Mouse (Mus musculus): ENCODE results near the gene Cacna2d3. TPM values are rescaled to one million over a fixed set of nuclear protein-coding genes. Genes with fewer than 3 reads are reported as not detected.

Gene Cacna2d3
- total and polyA plus RNA-seq, 3 experiments: not detected

DNA sequence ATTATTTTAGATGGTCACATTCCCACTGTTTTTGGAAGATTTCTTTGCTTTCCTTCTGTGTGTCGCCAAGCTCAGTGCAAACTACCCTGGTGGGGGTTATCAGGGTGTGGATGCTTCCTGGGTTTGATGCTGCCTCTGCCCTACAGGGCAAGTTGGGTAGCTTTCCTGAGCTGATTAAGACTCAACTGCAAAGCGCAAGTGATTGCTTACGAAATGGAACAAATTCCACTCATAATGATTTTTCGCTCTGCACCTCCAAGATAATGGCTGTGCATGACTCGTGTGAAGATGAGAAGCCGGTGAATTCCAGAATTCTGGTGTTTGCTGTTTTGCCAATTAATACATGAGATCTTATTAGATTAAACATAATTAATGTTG, 557.0 kb downstream of the Cacna2d3 start:
- Histone ChIP-seq H3K79me2 (ENCODE audit: control insufficient read depth, insufficient read depth, low read length, poor library complexity) (no peaks in the 10 kb centered on the region), H3K4me3 (ENCODE audit: control insufficient read depth in 1 of 2, insufficient read depth in 1 of 2, low read depth in 2 of 2, low read length in 2 of 2) (no peak overlapping the region), H3K9me3 (replicated peaks; ENCODE audit: insufficient read depth, low read length) (no peaks in the 10 kb centered on the region), H3K27me3 (ENCODE audit: control insufficient read depth in 1 of 2, insufficient read depth in 2 of 2, low read length in 2 of 2) (no peaks in the 10 kb centered on the region), H3K4me1 (ENCODE audit: control insufficient read depth in 1 of 2, insufficient read depth in 2 of 2, low read length in 2 of 2) (no peaks in the 10 kb centered on the region), H3K27ac (ENCODE audit: control insufficient read depth, low read depth, low read length) (no peak overlapping the region), H3K9ac (ENCODE audit: control insufficient read depth, low read depth, low read length, poor library complexity, severe bottlenecking) (no peak overlapping the region), H3K36me3 (ENCODE audit: control insufficient read depth in 1 of 2, insufficient read depth in 2 of 2, low read length in 2 of 2) (no peaks in the 10 kb centered on the region)
- no peak for DNase-seq (ENCODE audit: low read depth, low spot score)
- TF ChIP-seq USF1 (IDR thresholded peaks at IDR 0.05; ENCODE audit: low read depth, low read length): no peak
- TF ChIP-seq NRF1 (IDR thresholded peaks at IDR 0.05; ENCODE audit: insufficient read depth, low read depth, low read length, poor library complexity, severe bottlenecking): no peak
- no peak for TF ChIP-seq MEF2A (IDR thresholded peaks at IDR 0.05; ENCODE audit: extremely low read depth, insufficient replicate concordance, low read depth, low read length, poor library complexity, severe bottlenecking)
- no peak for TF ChIP-seq NELFE (IDR thresholded peaks at IDR 0.05; ENCODE audit: low read depth, low read length)
- TF ChIP-seq MYC (IDR thresholded peaks at IDR 0.05; ENCODE audit: low read depth, low read length): no peak
- no peak for TF ChIP-seq MAX (IDR thresholded peaks at IDR 0.05; ENCODE audit: low read length)
- TF ChIP-seq POLR2AphosphoS2 (IDR thresholded peaks at IDR 0.05; ENCODE audit: low read length): no peak
- no peak for TF ChIP-seq ZNF384 (IDR thresholded peaks at IDR 0.05; ENCODE audit: low read depth, low read length)
- TF ChIP-seq BHLHE40 (IDR thresholded peaks at IDR 0.05; ENCODE audit: borderline replicate concordance, low read depth, low read length): no peak
- no peak for TF ChIP-seq UBTF (IDR thresholded peaks at IDR 0.05; ENCODE audit: borderline replicate concordance, insufficient read depth, low read depth, low read length)
- TF ChIP-seq MXI1 (IDR thresholded peaks at IDR 0.05; ENCODE audit: low read depth, low read length): no peak
- no peak for TF ChIP-seq CHD2 (IDR thresholded peaks at IDR 0.05; ENCODE audit: low read length)
- TF ChIP-seq ZMIZ1 (IDR thresholded peaks at IDR 0.05; ENCODE audit: low read depth, low read length): no peak
- no peak for TF ChIP-seq HCFC1 (IDR thresholded peaks at IDR 0.05; ENCODE audit: low read depth, low read length)
- no peak for TF ChIP-seq GATA1 (IDR thresholded peaks at IDR 0.05; ENCODE audit: low read depth, low read length)
- no peak for TF ChIP-seq TAL1 (IDR thresholded peaks at IDR 0.05; ENCODE audit: low read length)

DNA sequence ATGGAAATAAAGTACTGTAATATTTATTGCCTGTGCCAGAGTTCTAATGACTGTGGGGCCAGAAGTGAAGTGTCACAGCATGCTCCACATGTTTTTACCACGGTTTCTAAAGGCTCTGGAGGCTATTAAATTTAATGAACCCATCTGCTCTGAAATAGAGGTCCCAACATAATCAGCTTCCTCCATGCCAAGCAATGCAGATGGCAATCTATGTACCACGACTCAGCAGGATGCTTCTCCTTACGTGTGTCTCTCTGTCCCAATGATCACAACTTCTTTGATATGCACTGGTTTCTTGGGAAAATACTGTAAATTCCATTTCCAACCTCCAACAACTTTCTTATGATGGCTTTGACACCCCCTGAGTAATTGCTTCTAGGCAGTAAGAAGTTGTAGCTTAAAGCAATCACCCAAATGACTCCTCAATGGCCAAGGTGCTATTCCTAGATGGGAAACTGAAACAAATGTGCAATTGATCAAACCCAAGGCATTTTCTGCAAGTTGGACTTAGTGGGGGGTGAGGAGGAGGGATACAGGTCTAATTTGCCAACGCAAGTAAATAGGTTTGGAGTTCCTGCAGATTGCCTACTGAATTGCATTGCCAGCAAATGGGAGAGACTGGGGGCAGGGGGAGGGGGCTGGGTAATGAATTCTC, 557.5 kb downstream of the Cacna2d3 start:
- no peak overlapping the region for H3K9ac ChIP-seq (ENCODE audit: control insufficient read depth, low read depth, low read length, poor library complexity, severe bottlenecking)
- H3K27ac ChIP-seq (ENCODE audit: control insufficient read depth, low read depth, low read length): no peak overlapping the region
- no peaks in the 10 kb centered on the region for H3K79me2 ChIP-seq (ENCODE audit: control insufficient read depth, insufficient read depth, low read length, poor library complexity)
- DNase-seq (ENCODE audit: low read depth, low spot score): no peak
- H3K36me3 ChIP-seq (ENCODE audit: control insufficient read depth in 1 of 2, insufficient read depth in 2 of 2, low read length in 2 of 2): no peaks in the 10 kb centered on the region
- TF ChIP-seq ZKSCAN1 (IDR thresholded peaks at IDR 0.05; ENCODE audit: low read depth, low read length): no peak
- TF ChIP-seq ELF1 (IDR thresholded peaks at IDR 0.05; ENCODE audit: low read depth, low read length): no peak
- TF ChIP-seq NRF1 (IDR thresholded peaks at IDR 0.05; ENCODE audit: insufficient read depth, low read depth, low read length, poor library complexity, severe bottlenecking): no peak
- H3K4me3 ChIP-seq (ENCODE audit: control insufficient read depth in 1 of 2, insufficient read depth in 1 of 2, low read depth in 2 of 2, low read length in 2 of 2): no peak overlapping the region
- H3K27me3 ChIP-seq (ENCODE audit: control insufficient read depth in 1 of 2, insufficient read depth in 2 of 2, low read length in 2 of 2): no peaks in the 10 kb centered on the region
- no peaks in the 10 kb centered on the region for H3K9me3 ChIP-seq (replicated peaks; ENCODE audit: insufficient read depth, low read length)
- no peaks in the 10 kb centered on the region for H3K4me1 ChIP-seq (ENCODE audit: control insufficient read depth in 1 of 2, insufficient read depth in 2 of 2, low read length in 2 of 2)

Measured in MEL (cell line).